Mouse (Mus musculus) myocyte (in vitro differentiated cells): ENCODE data around the gene Necab3. TPM values are rescaled to one million over a fixed set of nuclear protein-coding genes. Genes with fewer than 3 reads are reported as not detected.

Source experiments
- H3K27me3 ChIP-seq: one replicate; pipeline ENCODE4 v1.6.1; 2011; ENCODE audit not compliant: control insufficient read depth, insufficient read depth, insufficient read length
- H3K36me3 ChIP-seq: one replicate; pipeline ENCODE4 v1.6.1; 2011; ENCODE audit not compliant: control insufficient read depth, insufficient read depth
- H3K4me2 ChIP-seq: one replicate; pipeline ENCODE4 v1.6.1; 2011; ENCODE audit warnings: low read depth, control low read depth
- H3K4me3 ChIP-seq: one replicate; pipeline ENCODE4 v1.5.1; 2011; ENCODE audit warnings: mild to moderate bottlenecking, control low read depth, moderate library complexity
- H3K79me2 ChIP-seq: one replicate; pipeline ENCODE4 v1.6.1; 2011; ENCODE audit not compliant: control insufficient read depth, insufficient read depth
- H3ac ChIP-seq: one replicate; pipeline ENCODE4 v1.6.1; 2011; ENCODE audit not compliant: control insufficient read depth, insufficient read length
- CEBPB ChIP-seq: IDR thresholded peaks from 2 replicates; pipeline ENCODE4 v1.6.1; 2011; ENCODE audit warnings: mild to moderate bottlenecking, moderate library complexity; ENCODE audit not compliant: poor library complexity, insufficient read depth, severe bottlenecking
- E2F4 ChIP-seq: IDR thresholded peaks from one replicate; pipeline ENCODE4 v1.6.1; 2011; ENCODE audit warnings: mild to moderate bottlenecking, control low read depth, moderate library complexity; ENCODE audit not compliant: insufficient read depth
- MAX ChIP-seq: IDR thresholded peaks from one replicate; pipeline ENCODE4 v1.6.1; 2011; ENCODE audit warnings: low read depth, mild to moderate bottlenecking, control low read depth
- MYOD1 ChIP-seq, 3 experiments: IDR thresholded peaks; one replicate each; pipeline ENCODE4 v1.6.1; 2011; ENCODE audit warnings: control low read depth in 2 of 3, low read depth in 2 of 3, mild to moderate bottlenecking in 2 of 3, moderate library complexity in 1 of 3; ENCODE audit not compliant: insufficient read length in 2 of 3, control insufficient read depth in 1 of 3
- MYOG ChIP-seq, 3 experiments: IDR thresholded peaks; one replicate each; pipeline ENCODE4 v1.6.1; 2011; ENCODE audit warnings: control low read depth in 2 of 3, low read depth in 2 of 3, mild to moderate bottlenecking in 2 of 3; ENCODE audit not compliant: insufficient read length in 2 of 3, control insufficient read depth in 1 of 3, insufficient read depth in 1 of 3
- POLR2A ChIP-seq: IDR thresholded peaks from one replicate; pipeline ENCODE4 v1.6.1; 2011; ENCODE audit warnings: low read depth, mild to moderate bottlenecking, control low read depth, moderate library complexity; ENCODE audit not compliant: insufficient read length
- POLR2AphosphoS2 ChIP-seq: IDR thresholded peaks from one replicate; pipeline ENCODE4 v1.6.1; 2011; ENCODE audit warnings: low read depth, control low read depth; ENCODE audit not compliant: insufficient read length
- REST ChIP-seq: IDR thresholded peaks from one replicate; pipeline ENCODE4 v1.6.1; 2011; ENCODE audit warnings: mild to moderate bottlenecking, control low read depth, moderate library complexity; ENCODE audit not compliant: insufficient read depth, insufficient read length
- SRF ChIP-seq: IDR thresholded peaks from one replicate; pipeline ENCODE4 v1.6.1; 2011; ENCODE audit warnings: low read depth; ENCODE audit not compliant: control insufficient read depth, insufficient read length
- TCF12 ChIP-seq: IDR thresholded peaks from one replicate; pipeline ENCODE4 v1.6.1; 2011; ENCODE audit warnings: mild to moderate bottlenecking, control low read depth; ENCODE audit not compliant: poor library complexity, insufficient read depth, severe bottlenecking
- TCF3 ChIP-seq: IDR thresholded peaks from one replicate; pipeline ENCODE4 v1.6.1; 2011; ENCODE audit warnings: low read depth, control low read depth; ENCODE audit not compliant: insufficient read length
- USF1 ChIP-seq: IDR thresholded peaks from one replicate; pipeline ENCODE4 v1.6.1; 2011; ENCODE audit warnings: low read depth, mild to moderate bottlenecking, control low read depth, moderate library complexity
- polyA plus RNA-seq: library from polyadenylated mRNA; unstranded; fragments of >200 nt; fragmentation: generic; extraction: Trizol; gene quantifications from one replicate; pipeline ENCODE4 v1.2.1, GENCODE M21; 2012; ENCODE audit warnings: missing spikeins

Necab3 gene
- polyA plus RNA-seq, 1 experiment, result 0.12 TPM

DNA sequence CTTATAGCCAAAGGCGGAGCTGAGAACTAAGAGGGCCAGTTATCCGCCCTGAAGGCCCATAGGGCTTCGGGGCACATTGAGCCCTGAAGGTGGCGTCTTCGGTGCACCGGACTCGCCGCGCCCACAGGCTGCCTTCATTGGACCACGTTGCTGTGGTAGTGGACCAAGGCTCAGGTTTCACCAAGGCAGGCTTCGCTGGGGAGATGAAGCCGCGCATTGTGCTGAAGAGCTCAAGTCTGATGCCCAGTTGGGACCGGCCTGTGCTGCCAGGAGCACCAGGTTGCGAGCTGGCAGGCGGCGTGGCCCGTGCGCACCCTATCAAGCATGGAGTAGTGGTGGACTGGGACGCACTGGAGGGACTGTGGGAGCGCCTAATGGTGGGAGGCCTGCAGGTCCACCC lies 6.8 kb downstream of the Necab3 start:
- TF ChIP-seq REST (no peak), MYOG (IDR thresholded peaks at IDR 0.05; ENCODE audit: control insufficient read depth in 1 of 3, insufficient read depth in 1 of 3, insufficient read length in 2 of 3, low read depth in 2 of 3) (no peak), TCF3 (no peak)
- Histone ChIP-seq H3ac (no peak overlapping the region), H3K4me3 (no peak overlapping the region)

DNA sequence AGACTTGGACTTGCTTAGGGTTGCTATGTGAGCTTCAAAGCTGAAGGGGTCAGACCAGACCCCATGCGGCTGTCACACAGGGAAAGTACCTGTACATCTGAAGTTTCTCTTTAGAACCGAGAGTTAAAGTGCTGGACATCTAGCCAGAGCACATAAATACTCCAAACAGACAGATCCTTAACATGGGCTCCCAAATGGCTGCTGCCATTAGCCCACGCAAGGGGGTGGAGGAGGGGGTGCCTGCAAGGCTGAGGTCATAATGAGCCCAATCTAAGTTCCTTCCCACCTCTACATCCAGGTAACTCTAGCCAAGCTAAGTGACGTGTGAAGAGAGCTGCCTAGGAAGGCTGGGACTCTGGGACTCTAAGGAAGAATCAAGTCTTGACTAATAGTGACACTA lies 7.2 kb downstream of the Necab3 start, which contains the start of gene Actl10:
Gene Actl10, plus strand, starts transcription at position 301 of the 400 bp plus-strand sequence.
- Histone ChIP-seq H3ac (no peak within 1 kb of the TSS), H3K4me3 (no peak within 1 kb of the TSS), H3K27me3 (no peaks in the 10 kb centered on the region), H3K36me3 (no peaks in the 10 kb centered on the region), H3K4me2 (no peak within 1 kb of the TSS), H3K79me2 (no peaks in the 10 kb centered on the region)
- TF ChIP-seq MYOG (IDR thresholded peaks at IDR 0.05; ENCODE audit: control insufficient read depth in 1 of 3, insufficient read depth in 1 of 3, insufficient read length in 2 of 3, low read depth in 2 of 3) (no peak), USF1 (no peak)

More for the DNA sequence above, 6.8 kb downstream of the Necab3 start:
- Histone ChIP-seq H3K4me2 (no peak overlapping the region), H3K27me3 (no peaks in the 10 kb centered on the region), H3K79me2 (no peaks in the 10 kb centered on the region), H3K36me3 (no peaks in the 10 kb centered on the region)

DNA sequence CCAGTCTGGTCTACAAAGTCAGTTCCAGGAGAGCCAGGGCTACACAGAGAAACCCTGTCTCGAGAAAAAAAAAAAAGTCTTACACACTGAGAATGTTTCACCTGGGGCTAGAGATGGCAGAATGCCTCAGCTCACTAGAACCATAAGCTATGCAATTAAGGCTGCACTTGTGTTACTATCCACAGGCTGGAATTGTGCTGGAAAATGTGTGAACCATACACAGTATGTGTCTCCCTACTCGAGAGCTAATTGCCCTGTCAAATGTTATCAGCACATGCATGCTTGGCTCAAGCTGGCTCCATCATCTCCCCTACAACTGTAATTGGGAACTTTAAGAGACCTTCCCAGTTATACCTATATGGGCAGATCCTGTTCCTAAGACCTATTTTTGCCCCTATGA lies 7.8 kb downstream of the Necab3 start:
- H3K36me3 ChIP-seq, result no peaks in the 10 kb centered on the region
- H3K27me3 ChIP-seq, result no peaks in the 10 kb centered on the region
- H3K4me3 ChIP-seq, result no peak overlapping the region
- no peaks in the 10 kb centered on the region for H3K79me2 ChIP-seq
- no peak overlapping the region for H3ac ChIP-seq
- no peak for TF ChIP-seq TCF3
- TF ChIP-seq SRF, result no peak
- TF ChIP-seq POLR2A, result no peak
- no peak for TF ChIP-seq MYOG (IDR thresholded peaks at IDR 0.05; ENCODE audit: control insufficient read depth in 1 of 3, insufficient read depth in 1 of 3, insufficient read length in 2 of 3, low read depth in 2 of 3)
- TF ChIP-seq CEBPB, result no peak
- TF ChIP-seq POLR2AphosphoS2, result no peak
- no peak for TF ChIP-seq TCF12
- TF ChIP-seq MAX, result no peak
- no peak for TF ChIP-seq USF1
- TF ChIP-seq MYOD1 (IDR thresholded peaks at IDR 0.05; ENCODE audit: control insufficient read depth in 1 of 3, insufficient read length in 2 of 3, low read depth in 2 of 3), result no peak
- no peak for TF ChIP-seq E2F4
- TF ChIP-seq REST, result no peak
- H3K4me2 ChIP-seq, result no peak overlapping the region

DNA sequence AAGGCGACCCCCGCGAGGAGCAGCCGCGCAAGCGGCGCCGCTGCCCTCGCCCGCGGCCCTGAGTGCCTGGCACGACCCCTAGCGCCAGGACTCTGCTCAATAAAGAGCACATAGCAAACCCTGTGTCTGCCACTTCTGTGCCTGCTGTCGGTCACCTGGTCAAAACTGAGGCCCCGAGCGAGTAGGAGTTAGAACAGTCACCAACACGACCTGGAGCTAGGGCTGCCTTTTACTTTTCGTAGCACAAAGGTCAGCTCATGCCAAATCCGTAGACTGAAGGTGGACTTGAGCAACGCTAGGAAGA lies 8.9 kb downstream of the Necab3 start:
- TF ChIP-seq POLR2A, result no peak
- no peak for TF ChIP-seq E2F4
- TF ChIP-seq TCF3, result no peak
- no peak for TF ChIP-seq SRF
- TF ChIP-seq POLR2AphosphoS2, result no peak
- no peak for TF ChIP-seq CEBPB
- TF ChIP-seq MYOG (IDR thresholded peaks at IDR 0.05; ENCODE audit: control insufficient read depth in 1 of 3, insufficient read depth in 1 of 3, insufficient read length in 2 of 3, low read depth in 2 of 3), result no peak
- no peak for TF ChIP-seq REST
- no peak for TF ChIP-seq USF1
- no peak for TF ChIP-seq TCF12
- no peak for TF ChIP-seq MYOD1 (IDR thresholded peaks at IDR 0.05; ENCODE audit: control insufficient read depth in 1 of 3, insufficient read length in 2 of 3, low read depth in 2 of 3)
- TF ChIP-seq MAX, result no peak
- no peaks in the 10 kb centered on the region for H3K27me3 ChIP-seq
- H3ac ChIP-seq, result peak overlapping the region; percentile 2
- H3K4me2 ChIP-seq, result peak overlapping the region; percentile 77
- H3K79me2 ChIP-seq, result no peaks in the 10 kb centered on the region
- H3K4me3 ChIP-seq, result peak overlapping the region; percentile 40
- no peaks in the 10 kb centered on the region for H3K36me3 ChIP-seq

DNA sequence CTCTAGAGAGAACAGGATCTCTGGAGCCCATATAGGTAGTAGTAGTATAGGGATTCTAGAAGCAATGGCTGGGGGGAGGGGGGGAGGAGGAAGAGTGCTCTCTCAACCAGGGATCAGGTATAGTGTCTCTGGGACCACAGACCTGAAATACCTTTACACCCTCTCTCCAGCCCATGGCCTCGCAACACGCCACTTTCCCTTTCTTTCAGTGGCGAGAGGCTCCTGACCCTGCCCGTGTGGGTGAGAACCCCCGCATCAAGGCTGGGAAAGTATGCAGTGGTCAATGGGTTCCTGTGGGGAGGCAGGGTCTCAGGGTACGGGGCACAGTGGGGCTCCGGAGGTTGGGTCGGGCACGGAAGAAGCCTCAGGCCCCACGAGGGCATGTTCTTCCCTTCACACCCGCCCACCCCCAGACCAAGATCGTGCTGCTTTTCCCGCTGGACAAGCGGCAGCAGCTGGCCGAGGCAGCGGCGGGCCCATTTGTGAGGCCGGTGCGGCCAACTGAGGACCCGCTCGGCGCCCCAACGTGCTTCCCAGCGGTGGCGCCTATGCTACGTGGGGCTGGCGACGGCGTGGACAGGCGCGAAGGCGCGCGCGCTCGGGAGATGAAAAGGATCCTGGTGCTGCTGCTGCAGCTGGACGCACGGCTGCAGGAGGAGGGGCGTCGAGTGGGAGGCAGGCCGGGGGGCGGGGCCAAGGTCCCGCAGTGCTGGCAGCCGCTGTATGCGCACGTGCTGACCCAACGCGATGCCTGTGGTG lies 9.4 kb downstream of the Necab3 start:
- H3K4me3 ChIP-seq, result peak overlapping the region; percentile 40
- H3K79me2 ChIP-seq, result no peaks in the 10 kb centered on the region
- TF ChIP-seq TCF12 (no peak), E2F4 (no peak), CEBPB (no peak), MYOG (IDR thresholded peaks at IDR 0.05; ENCODE audit: control insufficient read depth in 1 of 3, insufficient read depth in 1 of 3, insufficient read length in 2 of 3, low read depth in 2 of 3) (peak in 2 of 3 experiments; percentile 20 to 26), USF1 (no peak), MAX (no peak), REST (no peak), MYOD1 (IDR thresholded peaks at IDR 0.05; ENCODE audit: control insufficient read depth in 1 of 3, insufficient read length in 2 of 3, low read depth in 2 of 3) (peak in 2 of 3 experiments; percentile 59 to 77), POLR2AphosphoS2 (peak; percentile 73), TCF3 (no peak), SRF (no peak), POLR2A (peak; percentile 64)
- no peaks in the 10 kb centered on the region for H3K27me3 ChIP-seq
- peak overlapping the region; percentile 2 for H3ac ChIP-seq
- H3K4me2 ChIP-seq, result peak overlapping the region; percentile 77
- H3K36me3 ChIP-seq, result no peaks in the 10 kb centered on the region
